Mouse (Mus musculus) olfactory bulb, adult 2 months (tissue): Measurements from ENCODE around the gene Mto1.

Experiments used
- CTCF ChIP-seq: fragments of 200-500 bp; IDR thresholded peaks from 2 replicates; pipeline ENCODE4 v1.5.1; 2012; ENCODE audit warnings: low read depth, mild to moderate bottlenecking, low read length, moderate library complexity; ENCODE audit not compliant: insufficient read depth
- POLR2A ChIP-seq: fragments of 200-500 bp; IDR thresholded peaks from 2 replicates; pipeline ENCODE4 v1.6.1; 2012; ENCODE audit warnings: mild to moderate bottlenecking, low read depth, low read length, moderate library complexity; ENCODE audit not compliant: insufficient read depth

- TF ChIP-seq POLR2A: no peak
- no peak for TF ChIP-seq CTCF
Observed at GRCm38 (mm10) chr9:78513776-78514500, 65.9 kb downstream of the Mto1 start.
